Mouse (Mus musculus) intestine, embryonic 15.5 days (tissue): ENCODE measurements at regions not wholly inside any gene's neighbourhood (a gene's known extent, or its start where the extent isn't known, plus 50 kb on each side); places are given as distances from the start of the nearest gene placed in this dataset.

Experiments used
- ATAC-seq: fragments of 200-750 bp; cut with Nextera tagmentation; 2 replicates; pipeline ENCODE4 v1.8.0; 2017; ENCODE audit warnings: moderate TSS enrichment, moderate library complexity
- H3K27ac ChIP-seq: fragments of 300-500 bp; sonication (generic); 2 replicates; pipeline ENCODE4 v1.5.1; 2015; ENCODE audit warnings: mild to moderate bottlenecking, inconsistent platforms
- H3K27me3 ChIP-seq: fragments of 300-500 bp; sonication (generic); replicated peaks from 2 replicates; pipeline ENCODE4 v1.6.1; 2015; ENCODE audit warnings: inconsistent platforms
- H3K36me3 ChIP-seq: fragments of 300-500 bp; sonication (generic); 2 replicates; pipeline ENCODE4 v1.6.1; 2015; ENCODE audit warnings: inconsistent platforms
- H3K4me1 ChIP-seq: fragments of 300-500 bp; sonication (generic); replicated peaks from 2 replicates; pipeline ENCODE4 v1.6.1; 2015; ENCODE audit warnings: inconsistent platforms
- H3K4me2 ChIP-seq: fragments of 300-500 bp; sonication (generic); replicated peaks from 2 replicates; pipeline ENCODE4 v1.6.1; 2015; ENCODE audit warnings: mild to moderate bottlenecking, inconsistent platforms
- H3K4me3 ChIP-seq: fragments of 300-500 bp; sonication (generic); replicated peaks from 2 replicates; pipeline ENCODE4 v1.5.1; 2015; ENCODE audit warnings: inconsistent platforms
- H3K9ac ChIP-seq: fragments of 300-500 bp; sonication (generic); 2 replicates; pipeline ENCODE4 v1.6.1; 2015; ENCODE audit warnings: inconsistent platforms
- H3K9me3 ChIP-seq: fragments of 300-500 bp; sonication (generic); 2 replicates; pipeline ENCODE4 v1.6.1; 2016; ENCODE audit warnings: inconsistent platforms
- WGBS: fragments of 180-500 bp; shearing (Covaris S2); methylation state at CpG from one replicate; pipeline ENCODE4 v1.1.7; 2015; 5-methylcytosine and 5-hydroxymethylcytosine counted together

GRCm38 (mm10) chr14:123066344-123066743 is 82.5 kb upstream of the Tmtc4 start:
- WGBS = 91% methylated on average over 4 of the region's 4 CpGs

GRCm38 (mm10) chr14:123065566-123065965 is 81.7 kb upstream of the Tmtc4 start:
- Histone ChIP-seq H3K9ac (no peak overlapping the region), H3K27me3 (no peaks in the 10 kb centered on the region), H3K36me3 (no peaks in the 10 kb centered on the region), H3K9me3 (no peaks in the 10 kb centered on the region), H3K4me2 (no peak overlapping the region), H3K27ac (no peak overlapping the region), H3K4me1 (no peaks in the 10 kb centered on the region), H3K4me3 (no peak overlapping the region)
- WGBS = 72% methylated on average over 8 of the region's 8 CpGs
- no peak for ATAC-seq

More at GRCm38 (mm10) chr14:123066344-123066743, 82.5 kb upstream of the Tmtc4 start:
- H3K27me3 ChIP-seq = no peaks in the 10 kb centered on the region
- H3K27ac ChIP-seq = no peak overlapping the region
- no peak overlapping the region for H3K9ac ChIP-seq
- H3K4me2 ChIP-seq = no peak overlapping the region
- H3K4me3 ChIP-seq = no peak overlapping the region
- ATAC-seq = no peak
- H3K36me3 ChIP-seq = no peaks in the 10 kb centered on the region
- no peaks in the 10 kb centered on the region for H3K4me1 ChIP-seq
- no peaks in the 10 kb centered on the region for H3K9me3 ChIP-seq

- Histone ChIP-seq H3K9me3 (no peaks in the 10 kb centered on the region), H3K4me2 (no peak overlapping the region), H3K27me3 (no peaks in the 10 kb centered on the region), H3K4me3 (no peak overlapping the region), H3K36me3 (no peaks in the 10 kb centered on the region), H3K27ac (no peak overlapping the region), H3K4me1 (no peaks in the 10 kb centered on the region), H3K9ac (no peak overlapping the region)
- ATAC-seq = no peak
- WGBS = 66% methylated on average over 6 of the region's 6 CpGs
These were observed 81.3 kb upstream of the Tmtc4 start for GRCm38 (mm10) chr14:123065136-123065535.

GRCm38 (mm10) chr14:123062908-123063307 is 79.1 kb upstream of the Tmtc4 start:
- Histone ChIP-seq H3K9ac (no peak overlapping the region), H3K36me3 (no peaks in the 10 kb centered on the region), H3K4me1 (no peaks in the 10 kb centered on the region), H3K27me3 (no peaks in the 10 kb centered on the region), H3K9me3 (no peaks in the 10 kb centered on the region), H3K4me2 (no peak overlapping the region), H3K27ac (no peak overlapping the region), H3K4me3 (no peak overlapping the region)
- ATAC-seq = no peak
- WGBS = 37% methylated on average over 1 of the region's 1 CpGs

GRCm38 (mm10) chr14:123056976-123057375 is 73.1 kb upstream of the Tmtc4 start:
- Histone ChIP-seq H3K27me3 (no peaks in the 10 kb centered on the region), H3K9me3 (no peaks in the 10 kb centered on the region), H3K4me1 (no peaks in the 10 kb centered on the region), H3K9ac (no peak overlapping the region), H3K27ac (no peak overlapping the region), H3K36me3 (no peaks in the 10 kb centered on the region), H3K4me2 (no peak overlapping the region), H3K4me3 (no peak overlapping the region)
- 69% methylated on average over 4 of the region's 4 CpGs for WGBS
- no peak for ATAC-seq

GRCm38 (mm10) chr14:123048451-123048850 is 64.6 kb upstream of the Tmtc4 start:
- no peaks in the 10 kb centered on the region for H3K4me1 ChIP-seq
- H3K4me2 ChIP-seq = no peak overlapping the region
- H3K27me3 ChIP-seq = no peaks in the 10 kb centered on the region
- H3K9ac ChIP-seq = no peak overlapping the region
- no peaks in the 10 kb centered on the region for H3K9me3 ChIP-seq
- no peaks in the 10 kb centered on the region for H3K36me3 ChIP-seq
- ATAC-seq = no peak
- H3K27ac ChIP-seq = no peak overlapping the region
- no peak overlapping the region for H3K4me3 ChIP-seq

- Histone ChIP-seq H3K27me3 (no peaks in the 10 kb centered on the region), H3K4me1 (no peaks in the 10 kb centered on the region), H3K36me3 (no peaks in the 10 kb centered on the region), H3K4me3 (no peak overlapping the region), H3K9me3 (no peaks in the 10 kb centered on the region), H3K9ac (no peak overlapping the region), H3K4me2 (no peak overlapping the region), H3K27ac (no peak overlapping the region)
- no peak for ATAC-seq
These were observed 56.2 kb upstream of the Tmtc4 start for GRCm38 (mm10) chr14:123040046-123040445.

GRCm38 (mm10) chr14:123037444-123037843 is 53.6 kb upstream of the Tmtc4 start:
- Histone ChIP-seq H3K36me3 (no peaks in the 10 kb centered on the region), H3K4me1 (no peaks in the 10 kb centered on the region), H3K4me3 (no peak overlapping the region), H3K9me3 (no peaks in the 10 kb centered on the region), H3K4me2 (no peak overlapping the region), H3K27me3 (no peaks in the 10 kb centered on the region), H3K27ac (no peak overlapping the region), H3K9ac (no peak overlapping the region)
- 83% methylated on average over 2 of the region's 2 CpGs for WGBS
- ATAC-seq = no peak
